Mouse (Mus musculus): ENCODE data around the gene Cbln3.

The Cbln3 gene

GRCm38 (mm10) chr14:55884166-55884565, at the start of gene Cbln3:
Cbln3 (minus strand) TSS chr14:55884392.
- DNase-seq (ENCODE audit: low spot score in 2 of 2) = no peak

- no peak for DNase-seq (ENCODE audit: low spot score in 2 of 2)
Observed at GRCm38 (mm10) chr14:55933586-55933985, 49.4 kb upstream of the Cbln3 start.

GRCm38 (mm10) chr14:55929263-55929997, 45.2 kb upstream of the Cbln3 start:
- DNase-seq (ENCODE audit: low spot score in 2 of 2) = no peak

GRCm38 (mm10) chr14:55926847-55927246, 42.7 kb upstream of the Cbln3 start:
- DNase-seq (ENCODE audit: low spot score in 2 of 2) = no peak

GRCm38 (mm10) chr14:55922475-55923232, 38.5 kb upstream of the Cbln3 start:
- peak; percentile 5 for DNase-seq (ENCODE audit: low spot score in 2 of 2)

- peak; percentile 78 to 85 for DNase-seq (ENCODE audit: low spot score in 2 of 2)
Observed at GRCm38 (mm10) chr14:55918240-55919082, 34.3 kb upstream of the Cbln3 start.

GRCm38 (mm10) chr14:55913406-55913805, 29.2 kb upstream of the Cbln3 start:
- DNase-seq (ENCODE audit: low spot score in 2 of 2) = no peak

GRCm38 (mm10) chr14:55905518-55905917, 21.3 kb upstream of the Cbln3 start:
- no peak for DNase-seq (ENCODE audit: low spot score in 2 of 2)

GRCm38 (mm10) chr14:55900414-55900755, 16.2 kb upstream of the Cbln3 start:
- no peak for DNase-seq (ENCODE audit: low spot score in 2 of 2)

GRCm38 (mm10) chr14:55899701-55900413, 15.7 kb upstream of the Cbln3 start, which contains the start of gene Sdr39u1:
Sdr39u1 (minus strand) TSS chr14:55900293.
- peak; percentile 86 for DNase-seq (ENCODE audit: low spot score in 2 of 2)

- no peak for DNase-seq (ENCODE audit: low spot score in 2 of 2)
Observed at GRCm38 (mm10) chr14:55898947-55899346, 14.8 kb upstream of the Cbln3 start.

- no peak for DNase-seq (ENCODE audit: low spot score in 2 of 2)
Observed at GRCm38 (mm10) chr14:55897671-55898070, 13.5 kb upstream of the Cbln3 start.

GRCm38 (mm10) chr14:55886571-55887382, 2.6 kb upstream of the Cbln3 start:
- DNase-seq (ENCODE audit: low spot score in 2 of 2) = no peak

- peak; percentile 34 to 36 for DNase-seq (ENCODE audit: low spot score in 2 of 2)
Observed at GRCm38 (mm10) chr14:55885791-55886271, 1.6 kb upstream of the Cbln3 start.

GRCm38 (mm10) chr14:55885114-55885790, 1.1 kb upstream of the Cbln3 start:
- DNase-seq (ENCODE audit: low spot score in 2 of 2) = no peak

- DNase-seq (ENCODE audit: low spot score in 2 of 2) = peak; percentile 63 to 81
Observed at GRCm38 (mm10) chr14:55884713-55885113, 521 bp upstream of the Cbln3 start, which contains the start of gene Khnyn. Khnyn (plus strand) TSS chr14:55884947.

- DNase-seq (ENCODE audit: low spot score in 2 of 2) = no peak
Observed at GRCm38 (mm10) chr14:55883663-55884062, 529 bp downstream of the Cbln3 start.

- DNase-seq (ENCODE audit: low spot score in 2 of 2) = no peak
Observed at GRCm38 (mm10) chr14:55883149-55883661, 987 bp downstream of the Cbln3 start.

- no peak for DNase-seq (ENCODE audit: low spot score in 2 of 2)
Observed at GRCm38 (mm10) chr14:55882171-55882641, 2.0 kb downstream of the Cbln3 start.

Measured in right cerebral cortex, adult 2 months (tissue).